Mouse (Mus musculus) midbrain, embryonic 16.5 days (tissue): ENCODE results near the gene Slc16a6. TPM values are rescaled to one million over a fixed set of nuclear protein-coding genes. Genes with fewer than 3 reads are reported as not detected.

Experiments used
- ATAC-seq: fragments of 200-750 bp; cut with Nextera tagmentation; 2 replicates; pipeline ENCODE4 v1.8.0; 2017; ENCODE audit warnings: moderate TSS enrichment
- H3K27ac ChIP-seq: fragments of 300-500 bp; sonication (generic); 2 replicates; pipeline ENCODE4 v1.5.1; 2014; ENCODE audit warnings: mild to moderate bottlenecking, low read length, mixed read lengths
- H3K27me3 ChIP-seq: fragments of 300-500 bp; sonication (generic); 2 replicates; pipeline ENCODE4 v1.6.1; 2014; ENCODE audit warnings: low read depth, low read length, mixed read lengths; ENCODE audit not compliant: control insufficient read depth, insufficient read depth
- H3K36me3 ChIP-seq: fragments of 300-500 bp; sonication (generic); 2 replicates; pipeline ENCODE4 v1.6.1; 2014; ENCODE audit warnings: mild to moderate bottlenecking, low read length, moderate library complexity, mixed read lengths; ENCODE audit not compliant: control insufficient read depth, insufficient read depth
- H3K4me1 ChIP-seq: fragments of 300-500 bp; sonication (generic); 2 replicates; pipeline ENCODE4 v1.6.1; 2014; ENCODE audit warnings: mild to moderate bottlenecking, low read length, mixed read lengths; ENCODE audit not compliant: control insufficient read depth, insufficient read depth
- H3K4me2 ChIP-seq: fragments of 300-500 bp; sonication (generic); 2 replicates; pipeline ENCODE4 v1.6.1; 2014; ENCODE audit warnings: mild to moderate bottlenecking, low read length, mixed read lengths
- H3K4me3 ChIP-seq: fragments of 300-500 bp; sonication (generic); 2 replicates; pipeline ENCODE4 v1.5.1; 2014; ENCODE audit warnings: low read depth, mild to moderate bottlenecking, low read length, moderate library complexity, mixed read lengths
- H3K9ac ChIP-seq: fragments of 300-500 bp; sonication (generic); 2 replicates; pipeline ENCODE4 v1.6.1; 2014; ENCODE audit warnings: low read depth, low read length, mixed read lengths
- H3K9me3 ChIP-seq: fragments of 300-500 bp; sonication (generic); replicated peaks from 2 replicates; pipeline ENCODE4 v1.6.1; 2014; ENCODE audit warnings: mild to moderate bottlenecking, low read length, mixed read lengths; ENCODE audit not compliant: control insufficient read depth, poor library complexity, severe bottlenecking
- WGBS: fragments of 180-500 bp; shearing (Covaris S2); extraction: QIAGEN DNeasy Blood & Tissue Kit; methylation state at CpG from one replicate; pipeline ENCODE4 v1.1.7; 2014; 5-methylcytosine and 5-hydroxymethylcytosine counted together
- polyA plus RNA-seq: library from polyadenylated mRNA; unstranded; fragments of >200 nt; fragmentation: Nextera tagmentation; extraction: Ambion mirVana; gene quantifications from 2 replicates; pipeline ENCODE4 v1.2.1, GENCODE M21; 2015

Gene Slc16a6
- polyA plus RNA-seq, result 3.7 and 4.5 TPM in 2 replicates

GRCm38 (mm10) chr11:109473171-109474085 is at the start of gene Slc16a6, which contains the start of gene Arsg:
Slc16a6 (minus strand) TSS chr11:109473598.
Arsg (plus strand) TSS chr11:109473374.
- peak; percentile 89 for ATAC-seq
- Histone ChIP-seq H3K27ac (peak within 1 kb of the TSS; percentile 92), H3K4me3 (peak within 1 kb of the TSS; percentile 60), H3K9me3 (no peaks in the 10 kb centered on the region), H3K27me3 (peaks cover 5% of the 10 kb centered on the region), H3K4me1 (peaks cover 7% of the 10 kb centered on the region; the same call in 1 of the 2 replicates), H3K9ac (peak within 1 kb of the TSS; percentile 76), H3K4me2 (peak within 1 kb of the TSS; percentile 86), H3K36me3 (no peaks in the 10 kb centered on the region)
- under 1% methylated on average over 87 of the region's 111 CpGs for WGBS

GRCm38 (mm10) chr11:109520958-109521357 is 47.6 kb upstream of the Slc16a6 start:
- Histone ChIP-seq H3K9ac (no peak overlapping the region), H3K4me1 (no peaks in the 10 kb centered on the region)

DNA sequence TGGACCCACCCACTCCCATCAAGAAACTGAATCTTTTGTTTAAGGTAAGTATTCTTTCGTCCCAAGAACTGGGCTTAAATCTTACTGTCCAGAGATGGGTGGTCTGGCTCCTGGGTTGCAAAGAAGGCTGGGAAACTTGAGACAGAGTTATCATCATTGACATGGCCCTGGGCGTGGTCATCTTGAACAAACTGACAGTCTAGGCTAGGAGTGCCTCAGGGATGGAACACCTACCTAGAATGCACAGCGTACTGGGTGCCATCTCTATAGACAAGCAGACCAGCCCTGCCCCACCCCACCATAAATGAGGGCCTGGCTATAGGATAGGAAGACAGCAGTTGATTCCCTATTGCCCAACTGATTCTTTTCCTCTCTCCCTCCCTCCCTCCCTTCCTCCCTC is 44.4 kb upstream of the Slc16a6 start:
- Histone ChIP-seq H3K4me1 (no peaks in the 10 kb centered on the region), H3K27me3 (no peaks in the 10 kb centered on the region), H3K27ac (no peak overlapping the region), H3K9me3 (no peaks in the 10 kb centered on the region), H3K36me3 (no peaks in the 10 kb centered on the region), H3K9ac (no peak overlapping the region), H3K4me2 (no peak overlapping the region), H3K4me3 (no peak overlapping the region)
- no peak for ATAC-seq
- 88% methylated on average over 3 of the region's 3 CpGs for WGBS

More at GRCm38 (mm10) chr11:109520958-109521357, 47.6 kb upstream of the Slc16a6 start:
- Histone ChIP-seq H3K9me3 (no peaks in the 10 kb centered on the region), H3K36me3 (no peaks in the 10 kb centered on the region), H3K27ac (no peak overlapping the region), H3K4me3 (no peak overlapping the region), H3K27me3 (no peaks in the 10 kb centered on the region), H3K4me2 (no peak overlapping the region)
- ATAC-seq, result no peak
- WGBS, result 39% methylated on average over 7 of the region's 7 CpGs

GRCm38 (mm10) chr11:109517330-109517729 is 43.9 kb upstream of the Slc16a6 start:
- H3K9me3 ChIP-seq, result no peaks in the 10 kb centered on the region
- no peak overlapping the region for H3K9ac ChIP-seq
- WGBS, result 89% methylated on average over 11 of the region's 11 CpGs
- no peak overlapping the region for H3K4me3 ChIP-seq
- no peak for ATAC-seq
- no peaks in the 10 kb centered on the region for H3K36me3 ChIP-seq
- no peak overlapping the region for H3K27ac ChIP-seq
- H3K4me2 ChIP-seq, result no peak overlapping the region
- H3K4me1 ChIP-seq, result no peaks in the 10 kb centered on the region
- H3K27me3 ChIP-seq, result no peaks in the 10 kb centered on the region

GRCm38 (mm10) chr11:109514064-109514612 is 40.7 kb upstream of the Slc16a6 start:
- Histone ChIP-seq H3K4me2 (no peak overlapping the region), H3K36me3 (no peaks in the 10 kb centered on the region), H3K9ac (no peak overlapping the region), H3K27ac (no peak overlapping the region), H3K4me3 (no peak overlapping the region), H3K4me1 (no peaks in the 10 kb centered on the region), H3K27me3 (no peaks in the 10 kb centered on the region), H3K9me3 (no peaks in the 10 kb centered on the region)
- 69% methylated on average over 3 of the region's 3 CpGs for WGBS
- no peak for ATAC-seq

DNA sequence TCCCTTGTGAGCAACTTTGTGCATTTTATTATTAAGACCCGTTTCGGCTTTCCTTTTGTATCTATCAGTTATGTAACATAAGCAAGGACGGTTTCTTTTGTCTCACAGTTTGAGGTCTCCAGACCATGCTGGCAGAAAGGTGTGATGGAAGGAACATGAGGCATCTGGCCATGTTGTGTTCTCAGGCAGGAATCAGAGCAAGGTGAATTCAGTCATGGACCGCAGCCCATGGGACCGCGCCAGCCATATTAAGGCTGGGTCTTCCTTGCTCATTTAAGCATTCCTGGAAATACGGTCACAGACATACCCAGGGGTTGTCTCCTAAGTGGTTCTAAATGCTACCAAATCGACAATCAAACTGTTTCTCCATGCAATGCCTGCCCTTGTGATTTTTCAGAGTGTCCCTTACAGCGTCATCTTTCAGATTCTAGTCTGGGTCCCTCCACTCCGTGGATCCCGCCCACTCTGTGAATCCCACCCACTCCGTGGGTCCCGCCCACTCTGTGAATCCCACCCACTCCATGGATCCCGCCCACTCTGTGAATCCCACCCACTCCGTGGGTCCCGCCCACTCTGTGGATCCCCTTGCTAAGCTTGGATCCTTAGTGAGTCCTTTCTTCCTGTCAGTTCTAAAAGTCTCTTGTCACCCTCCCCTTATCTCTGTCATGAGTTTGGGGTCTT is 39.7 kb upstream of the Slc16a6 start:
- no peak overlapping the region for H3K4me3 ChIP-seq
- whole genome bisulfite sequencing, result 89% methylated on average over 16 of the region's 16 CpGs
- no peak for ATAC-seq

GRCm38 (mm10) chr11:109507068-109507467 is 33.7 kb upstream of the Slc16a6 start:
- Histone ChIP-seq H3K27ac (no peak overlapping the region), H3K4me1 (peaks cover 3% of the 10 kb centered on the region; the same call in 1 of the 2 replicates), H3K27me3 (no peaks in the 10 kb centered on the region), H3K9me3 (no peaks in the 10 kb centered on the region), H3K9ac (no peak overlapping the region), H3K36me3 (no peaks in the 10 kb centered on the region), H3K4me3 (no peak overlapping the region), H3K4me2 (no peak overlapping the region)
- no peak for ATAC-seq
- 49% methylated on average over 3 of the region's 3 CpGs for WGBS

More for the DNA sequence above, 39.7 kb upstream of the Slc16a6 start:
- H3K36me3 ChIP-seq, result no peaks in the 10 kb centered on the region
- H3K4me1 ChIP-seq, result no peaks in the 10 kb centered on the region
- H3K4me2 ChIP-seq, result no peak overlapping the region
- no peaks in the 10 kb centered on the region for H3K9me3 ChIP-seq
- no peak overlapping the region for H3K9ac ChIP-seq
- no peak overlapping the region for H3K27ac ChIP-seq
- H3K27me3 ChIP-seq, result no peaks in the 10 kb centered on the region

- no peak overlapping the region for H3K4me2 ChIP-seq
- peaks cover 3% of the 10 kb centered on the region; the same call in 1 of the 2 replicates for H3K4me1 ChIP-seq
- H3K9ac ChIP-seq, result no peak overlapping the region
- no peak overlapping the region for H3K27ac ChIP-seq
- no peaks in the 10 kb centered on the region for H3K9me3 ChIP-seq
- no peaks in the 10 kb centered on the region for H3K27me3 ChIP-seq
- H3K36me3 ChIP-seq, result no peaks in the 10 kb centered on the region
- H3K4me3 ChIP-seq, result no peak overlapping the region
- ATAC-seq, result no peak
- WGBS, result 82% methylated on average over 4 of the region's 4 CpGs
Measured at GRCm38 (mm10) chr11:109505823-109506222, 32.4 kb upstream of the Slc16a6 start.
